Mouse (Mus musculus) midbrain, embryonic 16.5 days (tissue): ENCODE results near the gene Snx20. TPM values are rescaled to one million over a fixed set of nuclear protein-coding genes. Genes with fewer than 3 reads are reported as not detected.
A peak's percentile ranks its signal among the peaks of the same experiment; 100 is the strongest.

Experiments
- ATAC-seq: fragments of 200-750 bp; cut with Nextera tagmentation; 2 replicates; pipeline ENCODE4 v1.8.0; 2017; ENCODE audit warnings: moderate TSS enrichment
- H3K27ac ChIP-seq: fragments of 300-500 bp; sonication (generic); 2 replicates; pipeline ENCODE4 v1.5.1; 2014; ENCODE audit warnings: mild to moderate bottlenecking, low read length, mixed read lengths
- H3K27me3 ChIP-seq: fragments of 300-500 bp; sonication (generic); 2 replicates; pipeline ENCODE4 v1.6.1; 2014; ENCODE audit warnings: low read depth, low read length, mixed read lengths; ENCODE audit not compliant: control insufficient read depth, insufficient read depth
- H3K36me3 ChIP-seq: fragments of 300-500 bp; sonication (generic); 2 replicates; pipeline ENCODE4 v1.6.1; 2014; ENCODE audit warnings: mild to moderate bottlenecking, low read length, moderate library complexity, mixed read lengths; ENCODE audit not compliant: control insufficient read depth, insufficient read depth
- H3K4me1 ChIP-seq: fragments of 300-500 bp; sonication (generic); 2 replicates; pipeline ENCODE4 v1.6.1; 2014; ENCODE audit warnings: mild to moderate bottlenecking, low read length, mixed read lengths; ENCODE audit not compliant: control insufficient read depth, insufficient read depth
- H3K4me2 ChIP-seq: fragments of 300-500 bp; sonication (generic); 2 replicates; pipeline ENCODE4 v1.6.1; 2014; ENCODE audit warnings: mild to moderate bottlenecking, low read length, mixed read lengths
- H3K4me3 ChIP-seq: fragments of 300-500 bp; sonication (generic); 2 replicates; pipeline ENCODE4 v1.5.1; 2014; ENCODE audit warnings: low read depth, mild to moderate bottlenecking, low read length, moderate library complexity, mixed read lengths
- H3K9ac ChIP-seq: fragments of 300-500 bp; sonication (generic); 2 replicates; pipeline ENCODE4 v1.6.1; 2014; ENCODE audit warnings: low read depth, low read length, mixed read lengths
- H3K9me3 ChIP-seq: fragments of 300-500 bp; sonication (generic); replicated peaks from 2 replicates; pipeline ENCODE4 v1.6.1; 2014; ENCODE audit warnings: mild to moderate bottlenecking, low read length, mixed read lengths; ENCODE audit not compliant: control insufficient read depth, poor library complexity, severe bottlenecking
- WGBS: fragments of 180-500 bp; shearing (Covaris S2); extraction: QIAGEN DNeasy Blood & Tissue Kit; methylation state at CpG from one replicate; pipeline ENCODE4 v1.1.7; 2014; 5-methylcytosine and 5-hydroxymethylcytosine counted together
- polyA plus RNA-seq: library from polyadenylated mRNA; unstranded; fragments of >200 nt; fragmentation: Nextera tagmentation; extraction: Ambion mirVana; gene quantifications from 2 replicates; pipeline ENCODE4 v1.2.1, GENCODE M21; 2015

The Snx20 gene
- polyA plus RNA-seq, 1 experiment from 2014 or later: 1.5 TPM

DNA sequence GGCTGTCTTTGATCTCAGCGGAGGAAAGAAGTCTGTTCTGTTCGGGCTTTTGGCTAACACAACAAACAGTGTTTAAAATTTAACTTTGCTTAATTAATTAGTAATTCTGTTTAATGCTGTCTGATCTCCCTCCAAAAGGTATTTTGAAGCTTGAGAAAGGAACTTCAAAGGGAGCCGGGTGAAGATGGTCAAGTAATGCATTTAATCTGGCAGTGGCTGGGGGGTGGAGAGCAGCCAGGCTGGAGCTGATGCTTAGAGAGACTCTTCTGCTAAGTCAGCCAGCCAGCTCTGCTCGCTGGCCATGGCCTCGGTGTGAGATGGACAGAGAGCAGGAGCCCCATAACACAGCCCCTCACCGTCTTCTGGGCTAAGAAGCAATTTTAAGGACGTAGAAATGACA, 56.7 kb downstream of the Snx20 start:
- H3K4me1 ChIP-seq: peaks cover 24% of the 10 kb centered on the region
- peak overlapping the region; percentile 48; the same call in 1 of the 2 replicates for H3K27ac ChIP-seq
- no peaks in the 10 kb centered on the region for H3K9me3 ChIP-seq
- no peak for ATAC-seq
- H3K27me3 ChIP-seq: no peaks in the 10 kb centered on the region
- H3K4me3 ChIP-seq: no peak overlapping the region
- H3K9ac ChIP-seq: no peak overlapping the region
- H3K4me2 ChIP-seq: no peak overlapping the region
- H3K36me3 ChIP-seq: no peaks in the 10 kb centered on the region
- WGBS: 30% methylated on average over 7 of the region's 7 CpGs

DNA sequence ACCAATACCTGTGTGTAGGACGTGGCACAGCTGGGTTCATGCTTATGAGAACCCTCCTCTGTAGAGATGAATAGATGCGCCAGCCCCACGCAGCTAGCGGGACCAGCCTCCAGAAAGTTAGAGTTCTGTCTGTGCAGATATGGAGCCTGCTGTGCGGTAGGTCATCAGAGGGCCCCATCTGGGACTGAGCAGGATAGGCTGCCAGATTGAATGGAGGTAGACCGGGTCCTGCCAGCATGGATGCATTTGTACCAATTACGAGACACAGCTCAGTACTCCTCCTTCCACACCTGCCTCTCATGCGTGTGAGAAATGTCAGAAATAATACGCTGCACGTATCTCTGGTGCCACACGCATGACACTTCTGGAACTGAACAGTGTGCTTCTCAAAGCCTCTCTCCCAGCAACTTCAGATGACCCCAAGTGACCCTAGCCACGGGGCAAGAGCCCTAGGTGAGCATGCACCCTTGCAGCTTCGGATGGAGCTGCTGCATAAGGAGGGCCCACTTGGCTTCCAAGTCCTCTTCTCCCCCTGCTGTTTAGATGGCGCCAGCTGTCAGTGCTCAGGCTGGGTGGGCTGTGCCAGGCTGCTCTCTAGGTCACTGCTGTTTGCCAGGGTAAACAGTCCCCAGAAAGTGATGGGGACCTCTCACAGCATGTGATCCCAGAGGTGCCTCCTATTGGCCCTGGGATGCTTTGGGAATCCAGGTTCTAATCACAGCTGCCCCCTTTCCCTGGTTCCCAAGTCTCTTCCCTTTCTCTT, 57.3 kb downstream of the Snx20 start:
- Histone ChIP-seq H3K36me3 (no peaks in the 10 kb centered on the region), H3K9ac (no peak overlapping the region), H3K4me2 (no peak overlapping the region), H3K4me1 (peaks cover 24% of the 10 kb centered on the region), H3K4me3 (no peak overlapping the region), H3K9me3 (no peaks in the 10 kb centered on the region), H3K27ac (no peak overlapping the region), H3K27me3 (no peaks in the 10 kb centered on the region)
- WGBS: 53% methylated on average over 14 of the region's 14 CpGs
- peak; percentile 44; the same call in 1 of the 2 replicates for ATAC-seq

- Histone ChIP-seq H3K4me2 (no peak overlapping the region), H3K4me1 (peaks cover 24% of the 10 kb centered on the region), H3K9me3 (no peaks in the 10 kb centered on the region), H3K9ac (no peak overlapping the region), H3K4me3 (no peak overlapping the region), H3K27me3 (no peaks in the 10 kb centered on the region), H3K36me3 (no peaks in the 10 kb centered on the region), H3K27ac (0 out of 2 replicates have a peak overlapping the region, but pooled peaks have one; percentile 2)
- no peak for ATAC-seq
- 52% methylated on average over 5 of the region's 5 CpGs for WGBS
Observed at GRCm38 (mm10) chr8:88577666-88578065, 58.3 kb downstream of the Snx20 start.

Other genes with a start within 250 kb of the Snx20 start
- gene Nkd1, start 114.8 kb downstream of the Snx20 start, polyA plus RNA-seq: 53.9 and 66.7 TPM in 2 replicates
- gene Nod2, start 11.2 kb upstream of the Snx20 start, polyA plus RNA-seq: 0.12 and 0.19 TPM in 2 replicates
- gene Cyld, start 60.9 kb upstream of the Snx20 start, polyA plus RNA-seq: 18.4 and 19.8 TPM in 2 replicates